Mouse (Mus musculus): ENCODE data around the gene Ndufab1.

DNA sequence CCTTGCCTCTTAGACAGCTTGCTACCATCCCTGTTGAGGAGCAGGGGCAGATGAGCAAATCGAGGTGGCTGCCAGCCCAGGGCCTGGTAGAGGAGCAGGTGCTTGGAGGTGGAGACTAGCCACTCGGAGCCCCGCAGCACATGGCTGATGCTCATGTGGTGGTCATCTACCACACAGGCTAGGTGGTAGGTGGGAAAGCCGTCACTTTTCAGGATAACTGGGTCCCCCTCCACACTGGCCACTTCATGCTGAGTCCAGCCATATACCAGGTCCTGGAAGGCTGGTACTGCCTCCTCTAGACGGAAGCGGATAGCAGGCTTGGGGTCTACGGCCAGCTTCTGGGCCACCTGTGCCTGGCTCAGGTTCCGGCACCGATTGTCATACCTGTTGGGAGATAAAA is 53.5 kb downstream of the Ndufab1 start:
- TF ChIP-seq POLR2A (IDR thresholded peaks at IDR 0.05; ENCODE audit: borderline replicate concordance, low read depth, low read length) (no peak), CTCF (IDR thresholded peaks at IDR 0.05; ENCODE audit: low read depth, low read length) (no peak)
